Mouse (Mus musculus): Measurements from ENCODE around the gene Olfr1380.
"Not testable (repeated sequence)": the region's sequence is repeated elsewhere in the genome, so short reads cannot be mapped to it uniquely, and the experiment has no call there.

Olfr1380 gene

DNA sequence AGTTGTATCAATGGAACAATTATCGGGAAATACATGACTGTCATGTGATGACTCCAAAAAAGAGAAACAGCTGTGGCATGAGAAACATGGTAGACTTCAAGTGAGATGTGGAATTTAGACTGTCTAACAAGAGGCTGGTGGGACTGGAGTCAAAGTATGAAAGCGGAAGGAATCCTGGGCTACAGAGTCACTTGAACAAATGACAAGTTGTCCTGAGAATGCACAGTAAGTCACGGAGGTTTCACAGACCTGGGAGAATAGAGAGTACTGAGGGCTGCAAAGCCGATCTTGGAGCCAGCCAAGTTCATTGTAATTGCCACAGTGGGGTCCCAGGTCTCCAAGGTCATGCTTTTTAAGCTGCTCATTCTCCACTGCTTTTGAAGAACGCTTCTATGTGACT is at the start of gene Olfr1380:
Gene Olfr1380 (plus strand): TSS at position 301 of the 400 bp plus-strand sequence.
- not testable (repeated sequence) for DNase-seq (ENCODE audit: low spot score)

DNA sequence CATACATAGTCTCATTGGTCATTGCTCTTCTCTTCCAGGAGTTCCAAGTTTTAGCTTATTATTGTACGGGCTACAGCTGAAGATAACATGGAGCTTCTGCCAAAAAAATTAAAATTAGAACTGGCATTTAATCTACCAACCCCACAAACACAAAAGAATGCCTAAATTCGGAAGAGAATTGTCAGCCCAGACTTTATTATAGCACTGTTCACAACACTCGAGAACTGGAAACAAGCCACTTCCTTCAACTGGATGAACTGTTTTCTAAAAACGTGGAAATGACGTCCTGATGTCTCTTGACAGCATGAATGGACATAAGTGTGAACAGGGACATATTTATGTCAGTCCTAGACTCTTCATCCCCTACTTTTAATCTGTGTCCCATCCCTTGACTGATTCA is 38.6 kb upstream of the Olfr1380 start:
- no peak for DNase-seq (ENCODE audit: low spot score)

DNA sequence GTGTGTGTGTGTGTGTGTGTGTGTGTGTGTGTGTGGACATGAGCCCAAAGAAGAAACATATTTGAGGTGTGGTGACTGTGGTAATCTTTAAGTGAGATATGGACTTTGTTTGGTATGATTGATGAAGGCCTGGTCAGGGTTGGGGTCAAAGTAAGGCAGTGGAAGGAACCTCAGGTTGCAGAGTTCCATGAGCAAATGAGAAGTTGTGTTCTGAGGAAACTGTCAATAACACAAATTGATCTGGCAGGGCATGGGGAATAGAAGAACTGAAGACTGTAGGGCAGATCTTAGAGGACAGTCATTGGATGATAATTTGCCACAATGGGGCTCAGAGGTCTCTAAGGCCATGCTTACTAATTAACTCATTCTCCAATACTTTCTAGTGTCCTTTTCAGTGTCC is 37.3 kb upstream of the Olfr1380 start, which contains the start of gene Olfr1383:
Gene Olfr1383 (plus strand): TSS at position 301 of the 400 bp plus-strand sequence.
- DNase-seq (ENCODE audit: low spot score): no peak

DNA sequence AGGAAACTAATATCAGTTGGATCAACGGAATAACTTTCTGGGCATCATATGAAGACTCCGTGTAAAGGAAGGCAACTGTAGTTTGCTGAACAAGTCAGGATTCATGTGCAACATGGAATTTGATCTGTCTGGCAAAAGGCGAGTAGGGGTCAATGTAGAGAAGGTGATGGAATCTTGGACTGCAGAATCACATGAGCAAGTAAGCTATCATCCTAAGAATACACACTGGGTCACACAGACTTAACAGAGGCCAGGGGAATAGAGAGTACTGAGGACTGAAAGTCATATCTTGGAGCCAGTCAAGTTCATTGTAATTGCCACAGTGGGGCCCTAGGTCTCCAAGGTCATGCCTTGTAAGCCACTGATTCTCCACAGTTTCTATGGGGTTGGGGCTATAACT is 28.7 kb upstream of the Olfr1380 start, which contains the start of gene Olfr1382:
Gene Olfr1382 (plus strand): TSS at position 301 of the 400 bp plus-strand sequence.
- no peak for DNase-seq (ENCODE audit: low spot score)

DNA sequence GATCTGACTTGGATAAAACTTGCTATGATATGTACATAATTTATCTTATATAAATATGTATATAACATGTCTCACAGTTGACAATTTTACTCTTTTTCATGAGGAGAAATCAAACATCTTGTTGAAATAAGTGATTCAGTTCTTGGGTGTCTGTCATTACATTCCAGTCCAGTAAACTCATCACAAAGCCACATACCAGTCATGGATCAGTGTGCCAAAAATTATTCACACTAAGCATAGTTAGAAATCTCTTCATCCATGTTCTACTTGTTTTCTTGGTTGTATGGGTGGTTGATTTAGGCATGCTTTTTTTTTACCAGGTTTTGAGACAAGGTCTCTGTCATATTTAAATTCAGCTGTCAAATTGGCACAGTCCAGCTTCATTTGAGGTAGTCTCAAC is 23.9 kb upstream of the Olfr1380 start:
- no peak for DNase-seq (ENCODE audit: low spot score)

DNA sequence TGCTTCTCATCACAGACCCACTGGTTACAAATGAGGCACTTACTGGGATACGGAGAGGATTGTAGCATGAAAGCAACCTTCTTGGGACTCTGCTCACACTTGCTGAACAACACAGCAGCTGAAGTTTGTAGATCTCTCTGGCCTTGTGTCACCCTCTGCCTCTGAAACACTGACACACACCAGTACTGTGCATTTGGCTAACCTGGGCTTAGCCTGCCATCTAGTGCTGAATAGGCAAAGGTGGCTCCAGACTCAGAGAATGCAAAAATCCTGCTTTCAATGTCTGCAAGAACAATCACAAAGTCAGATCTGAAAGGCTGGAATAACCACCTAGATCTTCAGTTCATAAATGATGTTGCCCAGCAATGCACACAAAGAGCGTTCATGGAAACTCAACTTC is 20.0 kb upstream of the Olfr1380 start:
- not testable (repeated sequence) for DNase-seq (ENCODE audit: low spot score)

DNA sequence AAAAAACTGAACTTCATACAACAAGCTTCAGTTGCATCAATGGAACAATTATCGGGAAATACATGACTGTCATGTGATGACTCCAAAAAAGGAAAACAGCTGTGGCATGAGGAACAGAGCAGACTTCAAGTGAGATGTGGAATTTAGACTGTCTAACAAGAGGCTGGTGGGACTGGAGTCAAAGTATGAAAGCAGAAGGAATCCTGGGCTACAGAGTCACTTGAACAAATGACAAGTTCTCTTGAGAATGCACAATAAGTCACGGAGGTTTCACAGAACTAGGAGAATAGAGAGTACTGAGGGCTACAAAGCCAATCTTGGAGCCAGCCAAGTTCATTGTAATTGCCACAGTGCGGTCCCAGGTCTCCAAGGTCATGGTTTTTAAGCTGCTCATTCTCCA is 13.5 kb upstream of the Olfr1380 start, which contains the start of gene Olfr1381:
Gene Olfr1381 (plus strand): TSS at position 301 of the 400 bp plus-strand sequence.
- DNase-seq (ENCODE audit: low spot score): not testable (repeated sequence)

DNA sequence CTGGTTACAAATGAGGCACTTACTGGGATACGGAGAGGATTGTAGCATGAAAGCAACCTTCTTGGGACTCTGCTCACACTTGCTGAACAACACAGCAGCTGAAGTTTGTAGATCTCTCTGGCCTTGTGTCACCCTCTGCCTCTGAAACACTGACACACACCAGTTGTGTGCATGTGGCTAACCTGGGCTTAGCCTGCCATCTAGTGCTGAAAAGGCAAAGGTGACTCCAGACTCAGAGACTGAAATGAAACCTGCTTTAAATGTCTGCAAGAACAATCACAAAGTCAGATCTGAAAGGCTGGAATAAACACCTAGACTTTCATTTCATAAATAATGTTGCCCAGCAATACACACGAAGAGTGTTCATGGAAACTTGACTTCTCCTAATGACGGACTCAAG is 2.6 kb upstream of the Olfr1380 start:
- not testable (repeated sequence) for DNase-seq (ENCODE audit: low spot score)

DNA sequence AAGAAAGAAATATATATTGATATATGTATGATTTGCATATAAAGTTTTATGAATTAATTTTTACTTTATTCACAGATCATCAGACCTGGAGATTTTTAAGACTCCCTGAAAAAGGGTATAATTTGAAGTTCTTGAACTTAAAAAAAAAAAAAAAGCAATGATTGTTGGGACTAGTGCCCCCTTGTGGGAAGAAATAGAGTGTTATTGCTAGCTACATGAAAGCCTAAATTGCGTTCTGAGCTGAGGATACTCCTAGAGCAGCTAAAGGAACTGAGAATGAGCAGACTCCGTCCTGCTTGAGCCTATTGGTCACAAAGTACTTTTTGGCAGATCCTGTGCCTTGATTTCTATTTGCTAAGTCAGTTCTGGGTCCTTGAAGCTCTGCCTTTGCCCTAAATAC is 18.4 kb downstream of the Olfr1380 start:
- not testable (repeated sequence) for DNase-seq (ENCODE audit: low spot score)

DNA sequence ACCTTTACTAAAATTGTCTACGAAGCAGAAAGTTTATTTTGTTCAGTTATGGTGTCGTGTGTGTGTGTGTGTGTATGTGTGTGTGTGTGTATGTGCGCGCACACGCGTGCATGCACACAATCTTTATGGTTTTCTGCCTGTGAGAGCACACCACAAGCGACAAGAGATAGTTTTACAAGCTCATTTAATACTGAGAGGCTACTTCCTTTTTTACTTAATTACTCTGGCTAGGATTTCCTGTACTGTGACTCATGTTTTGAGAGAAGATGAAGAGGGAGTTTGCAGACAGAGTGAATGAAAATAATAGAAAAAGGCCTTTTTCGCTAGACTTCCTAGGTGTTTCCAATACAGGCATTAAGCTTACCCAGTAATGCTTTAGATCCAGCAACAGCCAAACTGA is 23.8 kb downstream of the Olfr1380 start:
- DNase-seq (ENCODE audit: low spot score): not testable (repeated sequence)

DNA sequence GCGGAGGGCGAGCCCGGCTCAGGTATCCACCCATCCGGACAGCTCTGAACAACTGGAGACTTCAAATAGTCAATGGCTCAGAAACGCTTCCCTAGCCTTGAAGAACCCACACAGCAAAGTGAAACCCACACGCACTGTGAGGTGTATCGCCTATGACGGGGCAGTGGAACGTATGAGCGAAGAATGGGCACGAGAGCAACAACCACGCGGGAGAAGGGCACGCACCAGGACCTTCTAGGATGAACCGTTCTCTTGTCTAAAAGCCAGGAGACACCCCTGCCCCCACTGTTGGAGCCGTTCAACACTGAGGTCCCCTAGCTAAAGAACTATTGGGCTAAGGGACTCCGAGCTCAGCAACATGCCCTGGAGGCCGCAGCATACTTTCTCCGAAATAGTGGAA is 33.5 kb downstream of the Olfr1380 start:
- DNase-seq (ENCODE audit: low spot score): no peak

DNA sequence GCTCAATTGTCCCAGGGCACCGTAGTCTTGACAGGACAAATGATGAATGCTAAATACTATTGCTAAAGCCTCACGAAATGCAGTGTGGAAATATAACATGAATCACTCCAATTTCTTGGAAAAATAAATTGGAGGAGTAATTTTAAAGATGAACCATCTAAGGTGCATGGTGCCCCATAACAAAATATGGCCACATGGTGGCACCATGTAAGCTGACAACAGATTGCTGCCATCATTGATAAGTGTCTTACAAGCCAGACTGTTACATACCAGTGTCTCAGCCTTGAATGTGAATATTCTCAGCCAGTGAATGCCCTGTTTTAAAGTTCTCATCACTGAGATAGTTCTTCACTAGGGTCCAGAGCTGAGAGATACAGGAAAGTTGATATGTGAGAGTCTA is 40.5 kb downstream of the Olfr1380 start:
- not testable (repeated sequence) for DNase-seq (ENCODE audit: low spot score)

DNA sequence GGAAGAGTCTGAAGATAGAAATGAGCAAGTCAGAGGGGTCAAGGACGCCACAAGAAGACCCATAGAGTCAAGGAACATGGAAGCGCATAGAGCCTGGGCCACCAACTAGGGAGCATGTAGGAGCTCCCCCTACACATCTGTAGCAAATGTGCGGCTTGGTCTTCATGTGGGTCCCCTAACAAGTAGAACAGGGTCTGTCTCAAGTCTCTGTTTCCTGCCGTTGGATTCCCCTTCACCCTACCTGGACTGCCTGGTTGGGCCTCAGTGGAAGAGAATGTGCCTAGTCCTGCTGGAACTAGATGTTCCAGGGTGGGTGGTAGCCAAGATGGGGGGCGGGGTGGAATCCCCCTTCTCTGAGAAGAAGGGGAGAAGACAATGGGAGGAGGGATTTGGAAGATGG is 51.6 kb downstream of the Olfr1380 start:
- not testable (repeated sequence) for DNase-seq (ENCODE audit: low spot score)

DNA sequence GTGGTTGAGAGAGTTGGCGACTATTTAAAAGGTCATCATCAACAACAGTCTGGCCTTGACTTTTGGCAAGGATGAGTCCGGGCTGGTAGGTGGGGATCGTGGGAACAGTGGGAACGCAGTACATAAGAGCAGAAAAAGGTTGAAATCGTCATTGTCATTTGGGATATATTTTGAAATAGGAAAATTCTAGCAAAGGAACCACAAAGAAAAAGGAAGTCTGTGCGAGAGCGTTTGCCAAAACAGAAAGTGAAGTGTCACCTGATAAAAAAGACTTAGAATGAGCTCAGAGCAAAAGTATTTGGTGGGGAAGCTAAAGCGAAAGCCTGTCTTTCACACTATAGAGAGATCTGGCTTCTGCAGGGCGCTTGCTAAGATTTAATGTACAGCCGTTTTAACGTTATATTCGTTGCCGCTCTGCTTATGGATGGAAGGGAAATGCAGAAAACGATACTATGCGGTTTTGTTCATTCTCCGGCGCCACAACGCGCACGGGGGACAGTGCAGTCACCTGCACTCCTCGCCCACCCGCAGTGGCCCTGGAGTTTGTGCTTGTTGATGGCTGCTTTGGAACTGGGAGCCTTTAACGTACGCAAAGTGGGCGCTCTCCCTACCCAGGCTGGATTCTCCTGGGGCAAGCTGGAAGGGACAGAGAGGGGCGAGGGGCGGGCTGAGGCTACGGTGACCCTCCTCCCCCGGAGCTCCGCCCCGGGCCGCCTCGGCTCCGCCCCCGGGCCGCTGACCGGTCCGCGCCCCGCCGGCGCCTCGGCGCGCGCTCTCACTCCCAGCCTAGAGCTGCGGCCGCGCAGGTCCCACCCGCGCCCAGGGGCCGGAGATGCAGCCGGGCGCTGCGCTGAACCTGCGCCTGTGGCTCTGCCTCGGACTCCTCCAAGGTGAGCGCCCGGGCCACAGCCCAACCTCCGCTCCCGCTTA is 52.5 kb downstream of the Olfr1380 start, which contains the start of gene Flt4:
Gene Flt4 (plus strand): TSS at position 326 of the 930 bp plus-strand sequence.
- not testable (repeated sequence) for DNase-seq (ENCODE audit: low spot score)

DNA sequence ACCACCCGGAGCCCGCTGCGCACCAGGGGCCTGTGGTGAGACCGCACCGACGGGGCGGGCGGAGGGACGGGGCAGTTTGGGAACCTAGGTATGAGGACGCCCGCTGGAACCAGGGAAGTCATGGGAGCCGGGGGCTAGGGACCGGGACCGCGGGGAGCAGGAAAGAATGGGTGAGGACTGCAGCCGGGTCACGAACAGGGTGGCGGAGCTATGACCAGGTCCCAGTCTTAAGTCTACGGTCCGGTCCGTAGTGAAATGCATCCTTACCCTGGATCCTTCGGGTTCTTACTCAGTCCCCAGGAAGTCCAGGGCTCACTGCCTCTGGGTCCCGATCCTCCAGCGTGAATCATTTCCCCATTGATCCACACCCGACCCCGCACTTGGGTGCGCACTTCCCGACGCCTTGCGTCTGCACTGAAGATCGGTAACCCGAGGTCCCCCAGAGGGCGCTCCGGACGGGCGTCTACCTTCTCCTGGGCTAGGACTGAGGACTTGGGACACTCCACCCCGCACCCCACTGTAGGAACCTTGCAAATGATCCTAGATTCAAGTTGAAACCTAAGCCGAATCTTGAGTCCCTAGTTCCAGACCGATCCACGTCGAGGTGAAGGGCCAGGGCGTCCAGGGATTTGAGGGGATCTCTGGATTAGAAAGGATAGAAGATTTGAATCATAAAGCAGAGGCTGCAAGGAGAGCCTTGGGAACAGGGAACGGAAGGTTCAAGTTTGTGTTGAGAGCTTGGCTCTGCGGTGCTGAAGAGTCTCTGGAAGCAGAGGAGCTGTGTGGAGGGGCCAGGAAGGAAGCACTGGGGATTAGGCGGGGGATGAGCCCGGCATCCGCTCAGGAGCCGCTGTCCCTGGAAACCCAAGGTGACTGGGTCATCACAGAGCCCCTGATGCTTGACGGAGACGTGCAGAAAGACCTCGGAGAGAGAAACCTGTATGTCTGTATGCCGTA is 53.5 kb downstream of the Olfr1380 start:
- DNase-seq (ENCODE audit: low spot score): not testable (repeated sequence)

DNA sequence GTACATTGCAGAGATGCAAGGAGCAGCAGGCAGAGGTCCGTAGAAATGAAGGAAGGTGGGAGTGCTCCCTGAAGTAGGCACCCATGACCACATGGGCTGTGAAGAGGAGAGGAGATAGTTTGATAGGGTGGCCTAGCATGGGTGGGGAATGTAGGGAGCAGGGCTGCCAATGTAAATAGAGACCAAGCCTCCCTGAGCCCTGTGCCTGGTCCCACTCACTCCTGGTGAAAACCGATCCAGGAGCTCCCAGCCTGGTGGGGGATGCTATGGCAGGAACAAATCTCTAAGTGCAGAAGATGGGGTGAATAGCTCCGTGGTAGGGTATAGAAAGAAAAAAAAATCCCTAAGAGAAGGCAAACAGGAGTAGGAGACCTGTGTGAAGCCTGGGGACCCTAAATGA is 54.7 kb downstream of the Olfr1380 start:
- DNase-seq (ENCODE audit: low spot score): not testable (repeated sequence)

DNA sequence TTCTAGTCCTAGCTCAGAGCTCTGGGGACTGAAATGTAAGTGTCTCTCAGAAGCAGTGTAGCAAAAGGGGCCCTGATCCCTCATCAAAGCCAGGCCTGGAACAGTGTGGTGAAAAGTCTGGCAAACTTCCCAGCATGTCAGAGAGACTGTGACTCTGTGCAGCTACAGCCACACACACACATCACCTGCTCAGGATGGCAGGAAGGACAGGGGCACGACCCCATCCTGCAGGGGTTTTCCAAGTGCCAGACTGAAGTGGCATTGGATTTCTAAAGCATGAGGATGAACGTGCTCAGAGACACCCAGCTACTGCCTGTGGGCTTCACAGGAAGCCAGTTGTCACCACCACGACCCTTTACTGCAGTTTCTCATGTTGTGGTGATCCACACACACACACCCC is 55.5 kb downstream of the Olfr1380 start:
- no peak for DNase-seq (ENCODE audit: low spot score)

DNA sequence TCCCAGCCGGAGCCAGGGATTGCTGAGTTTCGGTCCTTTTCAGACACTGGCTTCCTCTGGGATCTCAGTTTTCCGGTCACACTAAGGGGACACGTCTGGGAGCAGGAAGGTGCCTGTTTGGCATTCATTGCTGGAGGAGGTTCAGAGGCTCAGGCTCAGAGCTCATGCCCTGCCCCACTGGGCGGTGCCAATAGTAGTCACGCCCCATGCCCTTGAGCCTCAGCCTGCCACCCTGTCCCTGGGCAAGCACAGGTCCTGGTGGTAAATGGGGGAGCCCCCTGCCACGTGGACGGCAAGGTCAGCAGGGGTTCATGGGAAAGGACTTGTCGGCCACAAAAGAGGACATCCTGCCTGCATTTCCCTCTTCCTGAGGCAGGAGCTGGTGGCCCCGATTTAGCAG is 56.7 kb downstream of the Olfr1380 start:
- DNase-seq (ENCODE audit: low spot score): no peak
